Mouse (Mus musculus) liver, postnatal 0 days (tissue): ENCODE measurements around the gene Sorcs2. TPM values are rescaled to one million over a fixed set of nuclear protein-coding genes. Genes with fewer than 3 reads are reported as not detected.

Source experiments
- ATAC-seq: fragments of 200-750 bp; cut with Nextera tagmentation; 2 replicates; pipeline ENCODE4 v1.8.0; 2017; ENCODE audit warnings: mild to moderate bottlenecking, moderate library complexity
- DNase-seq: peaks from one replicate; pipeline ENCODE4 v3.0.0-alpha.2; 2016
- H3K27ac ChIP-seq: fragments of 300-500 bp; sonication (generic); 2 replicates; pipeline ENCODE4 v1.5.1; 2014; ENCODE audit warnings: antibody characterized with exemption, moderate library complexity, mild to moderate bottlenecking, low read depth
- H3K27me3 ChIP-seq: fragments of 300-500 bp; sonication (generic); 2 replicates; pipeline ENCODE4 v1.6.1; 2014; ENCODE audit warnings: low read length, control low read depth, mixed read lengths; ENCODE audit not compliant: insufficient read depth
- H3K36me3 ChIP-seq: fragments of 300-500 bp; sonication (generic); replicated peaks from 2 replicates; pipeline ENCODE4 v1.6.1; 2014; ENCODE audit warnings: mild to moderate bottlenecking, control low read depth, low read length, moderate library complexity, mixed read lengths; ENCODE audit not compliant: insufficient read depth
- H3K4me1 ChIP-seq: fragments of 300-500 bp; sonication (generic); 2 replicates; pipeline ENCODE4 v1.6.1; 2014; ENCODE audit warnings: antibody characterized with exemption, mild to moderate bottlenecking, control low read depth; ENCODE audit not compliant: insufficient read depth
- H3K4me2 ChIP-seq: fragments of 300-500 bp; sonication (generic); 2 replicates; pipeline ENCODE4 v1.6.1; 2014; ENCODE audit warnings: low read depth, mild to moderate bottlenecking, low read length, moderate library complexity, mixed read lengths
- H3K4me3 ChIP-seq: fragments of 300-500 bp; sonication (generic); 2 replicates; pipeline ENCODE4 v1.5.1; 2014; ENCODE audit warnings: low read depth, low read length
- H3K9ac ChIP-seq: fragments of 300-500 bp; sonication (generic); replicated peaks from 2 replicates; pipeline ENCODE4 v1.6.1; 2014; ENCODE audit warnings: mild to moderate bottlenecking, moderate library complexity
- H3K9me3 ChIP-seq: fragments of 300-500 bp; sonication (generic); 2 replicates; pipeline ENCODE4 v1.6.1; 2016; ENCODE audit warnings: mild to moderate bottlenecking, control low read depth, low read length, mixed read lengths
- CTCF ChIP-seq: sonication (generic); IDR thresholded peaks from 2 replicates; pipeline ENCODE4 v1.5.1; 2016; ENCODE audit warnings: antibody characterized with exemption, low read depth
- EP300 ChIP-seq: IDR thresholded peaks from 2 replicates; pipeline ENCODE4 v1.6.1; 2016; ENCODE audit warnings: antibody characterized with exemption, low read depth, mild to moderate bottlenecking
- WGBS: fragments of 180-500 bp; shearing (Covaris S2); extraction: QIAGEN DNeasy Blood & Tissue Kit; methylation state at CpG from one replicate; pipeline ENCODE4 v1.1.7; 2014; ENCODE audit not compliant: insufficient replicate concordance; 5-methylcytosine and 5-hydroxymethylcytosine counted together
- polyA plus RNA-seq: library from polyadenylated mRNA; unstranded; fragments of >200 nt; fragmentation: Nextera tagmentation; extraction: Ambion mirVana; gene quantifications from 2 replicates; pipeline ENCODE4 v1.2.1, GENCODE M21; 2015

The Sorcs2 gene
- polyA plus RNA-seq, 1 experiment from 2014 or later = 0.33 TPM

DNA sequence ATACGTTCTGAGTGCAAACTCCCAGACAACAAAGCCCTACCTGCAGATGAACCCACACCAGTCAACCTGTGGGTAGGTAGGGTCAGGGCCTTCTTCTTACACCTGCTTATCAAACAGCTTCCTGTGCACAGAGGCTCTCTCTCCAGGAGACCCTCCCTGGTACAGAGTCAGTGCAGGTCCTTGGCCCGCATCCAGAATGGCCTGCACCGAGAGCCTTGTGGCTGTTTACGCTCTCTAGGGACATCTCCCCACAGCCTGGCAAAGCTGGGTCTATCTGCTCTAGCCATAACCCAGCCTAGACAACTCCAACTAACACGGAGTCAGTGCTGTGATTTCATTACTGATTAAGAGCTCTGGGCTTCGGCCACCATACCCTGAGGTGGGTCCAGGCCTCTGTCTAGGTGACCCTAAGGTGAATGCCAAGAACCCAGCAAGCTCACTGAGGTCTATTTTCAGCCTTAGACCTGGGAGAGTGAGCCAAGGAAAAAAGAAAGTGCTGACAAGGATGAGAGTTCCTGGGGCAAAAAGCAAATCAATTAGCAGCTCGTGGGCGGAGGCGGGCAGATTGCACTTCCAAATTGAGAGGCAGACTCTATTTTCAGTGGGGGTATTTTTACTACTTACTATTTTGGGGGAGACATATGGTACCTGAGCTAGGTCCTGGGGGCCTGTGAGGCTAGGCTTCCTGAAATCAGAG is 313.9 kb downstream of the Sorcs2 start:
- no peak for ATAC-seq
- TF ChIP-seq CTCF (no peak), EP300 (no peak)
- Histone ChIP-seq H3K9ac (no peak overlapping the region), H3K36me3 (no peaks in the 10 kb centered on the region), H3K4me2 (no peak overlapping the region), H3K4me1 (peaks cover 2% of the 10 kb centered on the region; the same call in 1 of the 2 replicates), H3K27ac (no peak overlapping the region), H3K9me3 (no peaks in the 10 kb centered on the region), H3K27me3 (no peaks in the 10 kb centered on the region), H3K4me3 (no peak overlapping the region)
- DNase-seq = no peak
- 78% methylated on average over 9 of the region's 9 CpGs for WGBS

DNA sequence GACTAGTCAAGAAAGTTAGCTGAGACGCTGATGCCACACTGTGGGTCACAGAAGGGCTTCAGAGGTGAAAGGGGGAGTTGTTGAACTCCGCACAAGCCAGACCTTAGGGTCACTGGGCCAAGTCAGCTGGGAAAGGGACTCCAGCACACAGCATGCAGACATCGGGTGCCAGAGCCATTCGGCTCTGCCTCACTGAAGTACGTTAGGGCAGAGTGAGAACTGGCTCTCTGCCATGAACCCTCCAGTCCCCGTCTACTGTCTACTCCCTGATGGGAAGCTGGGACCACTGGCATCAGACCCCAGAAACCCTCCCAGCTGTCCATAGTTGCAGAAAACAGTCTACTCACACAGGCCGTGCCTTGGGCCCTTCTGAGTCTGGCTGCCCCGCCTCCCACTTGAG is 316.9 kb downstream of the Sorcs2 start:
- no peak for DNase-seq
- ATAC-seq = no peak
- WGBS = 76% methylated on average over 8 of the region's 8 CpGs
- no peak overlapping the region for H3K9ac ChIP-seq
- H3K9me3 ChIP-seq = no peaks in the 10 kb centered on the region
- H3K27ac ChIP-seq = no peak overlapping the region
- no peaks in the 10 kb centered on the region for H3K4me1 ChIP-seq
- no peak overlapping the region for H3K4me2 ChIP-seq
- no peak overlapping the region for H3K4me3 ChIP-seq
- TF ChIP-seq CTCF (no peak), EP300 (no peak)
- no peaks in the 10 kb centered on the region for H3K36me3 ChIP-seq
- no peaks in the 10 kb centered on the region for H3K27me3 ChIP-seq

DNA sequence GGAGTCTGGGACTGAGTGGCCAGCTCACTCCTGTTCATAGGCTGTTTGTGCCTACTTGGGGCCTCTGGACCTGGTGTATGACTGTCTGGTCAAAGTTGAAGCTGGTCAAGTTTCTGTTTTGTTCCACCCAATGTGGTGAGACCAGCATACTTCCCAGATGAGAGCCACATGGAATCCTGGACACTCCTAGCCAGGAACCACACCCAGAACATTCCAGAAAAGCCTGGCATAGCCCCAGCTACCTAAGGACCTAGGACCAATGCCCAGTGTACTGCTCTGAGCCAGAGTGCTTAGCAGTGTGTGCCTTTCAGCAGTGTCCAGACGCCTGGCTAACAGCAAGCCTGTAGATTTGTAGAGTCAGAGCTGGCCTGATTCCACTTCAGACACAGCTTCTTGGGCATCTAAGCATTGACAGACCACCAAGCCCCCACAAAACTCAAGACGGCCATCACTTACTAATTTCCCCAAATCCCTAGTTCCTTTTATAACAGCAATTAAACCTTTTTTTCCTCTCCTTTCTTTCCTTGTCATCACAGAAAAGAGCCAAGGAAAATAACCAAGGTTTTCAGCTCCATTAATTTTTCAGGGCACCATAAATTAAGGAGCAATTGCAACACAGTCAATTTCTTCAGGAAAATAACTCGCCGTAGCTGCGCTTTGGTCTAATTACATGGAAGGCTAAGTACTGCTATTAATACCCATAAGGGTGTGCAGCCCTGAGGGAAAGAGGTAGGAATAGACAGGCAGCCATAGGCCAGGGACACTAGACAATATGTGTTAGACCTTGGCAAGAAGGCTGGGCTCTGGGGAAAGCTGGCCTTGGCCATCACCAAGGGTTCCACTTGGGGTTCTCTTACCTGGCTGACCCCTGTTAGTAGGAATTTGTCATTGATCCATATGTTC is 322.5 kb downstream of the Sorcs2 start:
- Histone ChIP-seq H3K9me3 (no peaks in the 10 kb centered on the region), H3K9ac (no peak overlapping the region), H3K27me3 (no peaks in the 10 kb centered on the region), H3K4me2 (no peak overlapping the region), H3K4me3 (no peak overlapping the region), H3K36me3 (no peaks in the 10 kb centered on the region), H3K27ac (no peak overlapping the region), H3K4me1 (no peaks in the 10 kb centered on the region)
- no peak for DNase-seq
- whole genome bisulfite sequencing = 83% methylated on average over 5 of the region's 5 CpGs
- ATAC-seq = no peak
- TF ChIP-seq CTCF (no peak), EP300 (no peak)

DNA sequence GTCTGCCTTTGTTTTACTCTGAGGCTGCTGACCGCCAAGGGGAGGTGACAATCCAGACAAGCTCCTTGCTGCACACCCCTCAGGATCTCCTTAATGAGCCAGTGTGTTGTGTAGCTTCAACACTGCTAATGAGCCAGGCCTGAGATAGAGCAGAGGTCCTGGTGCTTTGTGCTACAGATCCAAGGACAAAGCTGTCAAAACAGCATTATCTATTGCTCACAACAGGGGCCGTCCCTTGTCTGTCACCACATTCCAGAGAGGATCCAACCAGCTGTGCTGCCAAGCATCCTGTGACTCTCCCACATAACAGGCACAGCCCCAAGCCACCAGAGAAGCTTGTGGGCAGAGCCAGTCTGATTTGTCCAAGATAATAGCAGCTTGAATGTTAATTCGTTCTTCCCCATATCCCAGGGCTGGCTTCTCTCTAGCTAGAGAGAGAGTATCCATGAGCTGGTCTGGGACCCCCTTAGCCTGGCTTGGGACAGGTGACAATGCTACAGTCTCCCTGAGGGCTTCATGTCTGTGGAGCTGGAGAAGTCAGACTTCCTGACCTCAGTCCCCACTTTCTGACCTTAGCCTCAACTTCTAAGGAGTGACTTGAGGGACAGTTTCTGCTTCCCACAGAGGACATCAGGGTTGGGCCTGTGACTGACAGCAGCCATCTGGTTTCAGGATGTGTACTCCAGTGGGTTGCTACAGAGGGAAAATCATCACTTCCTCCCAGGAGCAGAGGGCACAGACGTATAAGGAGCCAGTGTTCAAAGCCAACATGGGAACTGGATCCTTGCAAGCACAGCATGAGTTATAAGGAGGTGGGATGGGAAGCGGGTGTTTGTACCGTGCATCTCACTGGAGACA is 328.2 kb downstream of the Sorcs2 start:
- ATAC-seq (no peak), DNase-seq (no peak)
- no peaks in the 10 kb centered on the region for H3K4me1 ChIP-seq

DNA sequence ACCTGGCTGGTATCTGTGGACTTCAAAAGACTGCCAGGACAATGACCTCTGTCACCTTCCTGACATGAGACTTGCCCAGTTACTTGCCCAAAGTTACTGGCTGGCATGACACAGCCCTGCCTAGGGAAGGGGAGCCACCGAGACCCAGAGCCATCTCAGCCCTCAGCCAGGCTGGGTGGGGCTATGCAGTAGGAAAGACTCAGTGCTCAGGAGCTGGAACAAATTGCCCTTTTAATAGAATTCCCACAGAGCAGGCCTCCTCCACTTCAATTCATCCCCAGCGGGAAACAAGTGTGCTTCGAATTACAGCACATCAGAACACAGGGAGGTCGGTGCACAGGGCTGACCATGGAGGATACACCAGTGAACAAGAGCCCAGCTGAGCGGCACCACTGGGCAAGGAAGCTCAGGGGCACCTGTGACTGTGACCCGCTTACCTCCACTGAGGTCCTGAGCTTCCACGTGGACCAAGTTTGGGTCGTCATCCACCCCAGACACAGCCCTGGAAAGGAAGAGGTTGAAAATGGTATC is 330.2 kb downstream of the Sorcs2 start:
- Histone ChIP-seq H3K4me1 (no peaks in the 10 kb centered on the region), H3K36me3 (no peaks in the 10 kb centered on the region), H3K4me2 (no peak overlapping the region), H3K9ac (no peak overlapping the region), H3K27ac (no peak overlapping the region), H3K27me3 (no peaks in the 10 kb centered on the region), H3K4me3 (no peak overlapping the region), H3K9me3 (no peaks in the 10 kb centered on the region)
- DNase-seq (no peak), ATAC-seq (no peak)
- WGBS = 74% methylated on average over 8 of the region's 8 CpGs
- TF ChIP-seq EP300 (no peak), CTCF (no peak)

More for the DNA sequence above, 328.2 kb downstream of the Sorcs2 start:
- H3K27me3 ChIP-seq = no peaks in the 10 kb centered on the region
- WGBS = 56% methylated on average over 6 of the region's 6 CpGs
- no peaks in the 10 kb centered on the region for H3K36me3 ChIP-seq
- no peak overlapping the region for H3K4me2 ChIP-seq
- H3K9ac ChIP-seq = no peak overlapping the region
- H3K4me3 ChIP-seq = no peak overlapping the region
- H3K27ac ChIP-seq = no peak overlapping the region
- H3K9me3 ChIP-seq = no peaks in the 10 kb centered on the region
- no peak for TF ChIP-seq CTCF
- TF ChIP-seq EP300 = no peak

DNA sequence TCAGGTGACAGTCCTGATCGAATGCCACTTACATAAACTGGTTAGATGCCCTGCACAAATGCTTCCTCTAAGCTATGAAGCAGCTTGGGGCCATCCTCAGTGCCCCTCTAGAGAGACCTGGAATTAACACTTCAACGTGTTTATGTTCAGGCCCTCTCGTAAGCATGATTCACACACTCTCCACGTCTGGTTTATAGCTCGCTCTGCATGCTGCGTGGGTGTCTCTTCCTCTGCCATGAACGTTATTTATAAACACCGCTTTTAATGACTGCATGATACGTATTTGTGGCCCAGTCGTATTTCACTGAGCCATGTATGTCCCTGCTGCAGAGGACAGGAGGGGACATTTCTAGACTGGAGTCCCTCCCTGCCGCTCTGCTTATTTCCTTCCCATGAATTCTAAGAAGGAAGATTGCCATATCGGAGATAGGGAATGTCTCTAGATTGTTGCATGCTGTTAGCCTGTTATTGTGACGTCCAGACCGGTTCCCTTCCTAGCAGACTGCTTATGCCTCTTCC is 340.1 kb downstream of the Sorcs2 start:
- no peaks in the 10 kb centered on the region for H3K4me1 ChIP-seq
- H3K36me3 ChIP-seq = no peaks in the 10 kb centered on the region
- WGBS = 74% methylated on average over 14 of the region's 14 CpGs
- no peaks in the 10 kb centered on the region for H3K9me3 ChIP-seq
- no peak overlapping the region for H3K9ac ChIP-seq
- H3K27me3 ChIP-seq = no peaks in the 10 kb centered on the region
- TF ChIP-seq EP300 (no peak), CTCF (no peak)
- H3K27ac ChIP-seq = no peak overlapping the region
- DNase-seq (no peak), ATAC-seq (no peak)
- no peak overlapping the region for H3K4me3 ChIP-seq
- H3K4me2 ChIP-seq = no peak overlapping the region
